Comparison of ENCODE assay signal across 14 mouse cellular contexts in genomic region chr6:136533804-136534203, GRCm38 (mm10). TPM values are rescaled to one million over a fixed set of nuclear protein-coding genes. Genes with fewer than 3 reads are reported as not detected.
DNase-seq lines count a peak whose midpoint lies in the region; ATAC-seq and TF ChIP-seq lines count a peak whose summit lies in the region.
"Had no signal": no experiment of that assay in that cellular context is flagged by ENCODE, and none has a peak within 500 bp of the region (broad histone marks: within the 10 kb centered on the region; RNA-seq: fewer than 3 reads in every experiment).

No protein-coding gene starts in this region.

- WGBS in heart, embryonic 11.5 days (ENCODE audit: insufficient replicate concordance) = 62% methylated on average over 4 of the region's 4 CpGs
- 54% methylated on average over 4 of the region's 4 CpGs for WGBS in lung, embryonic 14.5 days
- 64% methylated on average over 4 of the region's 4 CpGs for WGBS in hindbrain, embryonic 12.5 days
- WGBS in neural tube, embryonic 13.5 days = 68% methylated on average over 4 of the region's 4 CpGs

- no peaks in the 10 kb centered on the region for H3K27me3 ChIP-seq in heart, embryonic 11.5 days (ENCODE audit: control insufficient read depth, insufficient read depth, low read length)
- no peaks in the 10 kb centered on the region for H3K27me3 ChIP-seq in lung, embryonic 14.5 days (ENCODE audit: insufficient read depth, low read length)
- no peaks in the 10 kb centered on the region for H3K27me3 ChIP-seq in hindbrain, embryonic 12.5 days
- H3K27me3 ChIP-seq in neural tube, embryonic 13.5 days = no peaks in the 10 kb centered on the region

- TF ChIP-seq CTCF in lung, embryonic 14.5 days (IDR thresholded peaks at IDR 0.05; ENCODE audit: low read depth) = no peak

- H3K9ac ChIP-seq in heart, embryonic 11.5 days (ENCODE audit: low read depth, low read length) = no peak overlapping the region
- H3K9ac ChIP-seq in lung, embryonic 14.5 days = no peak overlapping the region
- H3K9ac ChIP-seq in hindbrain, embryonic 12.5 days = no peak overlapping the region
- 0 out of 2 replicates have a peak overlapping the region, but pooled peaks have one; percentile 31 for H3K9ac ChIP-seq in neural tube, embryonic 13.5 days

- H3K9me3 ChIP-seq in heart, embryonic 11.5 days (replicated peaks; ENCODE audit: control insufficient read depth, low read length) = no peaks in the 10 kb centered on the region
- H3K9me3 ChIP-seq in lung, embryonic 14.5 days (ENCODE audit: low read depth, low read length) = no peaks in the 10 kb centered on the region
- no peaks in the 10 kb centered on the region for H3K9me3 ChIP-seq in hindbrain, embryonic 12.5 days (replicated peaks)
- H3K9me3 ChIP-seq in neural tube, embryonic 13.5 days = no peaks in the 10 kb centered on the region

- intact Hi-C loops in heart, postnatal 10 days (cut with DNase I) = no loop called here

- peak overlapping the region; percentile 20 for H3K4me2 ChIP-seq in heart, embryonic 11.5 days
- H3K4me2 ChIP-seq in lung, embryonic 14.5 days = peak overlapping the region; percentile 38; the same call in 1 of the 2 replicates
- peak overlapping the region; percentile 32 for H3K4me2 ChIP-seq in hindbrain, embryonic 12.5 days (replicated peaks)
- H3K4me2 ChIP-seq in neural tube, embryonic 13.5 days = peak overlapping the region; percentile 40

- H3K4me1 ChIP-seq in heart, embryonic 11.5 days (ENCODE audit: control insufficient read depth, insufficient read depth, low read length) = peaks cover 25% of the 10 kb centered on the region
- H3K4me1 ChIP-seq in lung, embryonic 14.5 days (ENCODE audit: insufficient read depth) = peaks cover 19% of the 10 kb centered on the region
- H3K4me1 ChIP-seq in hindbrain, embryonic 12.5 days = peaks cover 23% of the 10 kb centered on the region
- peaks cover 37% of the 10 kb centered on the region for H3K4me1 ChIP-seq in neural tube, embryonic 13.5 days (replicated peaks)

- no peak for DNase-seq in heart, postnatal 10 days
- DNase-seq in lung, embryonic 14.5 days = no peak
- no peak for DNase-seq in lung, adult 18-20 months
- no peak for DNase-seq in frontal cortex, postnatal 25 days (ENCODE audit: low spot score in 2 of 2)
- DNase-seq: gastrocnemius, postnatal 10 days; kidney, adult 11 months; left cerebral cortex, postnatal 4 days; lung, postnatal 14 days; thymus, postnatal 36 days had no signal

- peaks cover 6% of the 10 kb centered on the region for H3K36me3 ChIP-seq in heart, embryonic 11.5 days (ENCODE audit: control insufficient read depth, insufficient read depth, low read length)
- H3K36me3 ChIP-seq in lung, embryonic 14.5 days (ENCODE audit: insufficient read depth) = peaks cover 15% of the 10 kb centered on the region
- peaks cover 7% of the 10 kb centered on the region; the same call in 1 of the 2 replicates for H3K36me3 ChIP-seq in hindbrain, embryonic 12.5 days
- peaks cover 9% of the 10 kb centered on the region for H3K36me3 ChIP-seq in neural tube, embryonic 13.5 days

- no peak for ATAC-seq in heart, embryonic 11.5 days (replicated peaks; ENCODE audit: insufficient number of reproducible peaks, low FRiP score, low TSS enrichment)
- no peak for ATAC-seq in lung, embryonic 14.5 days (ENCODE audit: insufficient read depth)
- no peak for ATAC-seq in hindbrain, embryonic 12.5 days (ENCODE audit: low FRiP score)
- no peak for ATAC-seq in neural tube, embryonic 13.5 days (ENCODE audit: low read depth)
- ATAC-seq in frontal cortex, adult (ENCODE audit: low TSS enrichment) = no peak
- ATAC-seq: CD4-positive, CD25-positive, alpha-beta regulatory T cell, adult 4 months had no signal

- H3K27ac ChIP-seq in heart, embryonic 11.5 days (ENCODE audit: low read depth, low read length) = no peak overlapping the region
- peak overlapping the region; percentile 42; the same call in 1 of the 2 replicates for H3K27ac ChIP-seq in lung, embryonic 14.5 days (ENCODE audit: low read depth)
- H3K27ac ChIP-seq in hindbrain, embryonic 12.5 days = no peak overlapping the region
- H3K27ac ChIP-seq in neural tube, embryonic 13.5 days (replicated peaks) = no peak overlapping the region; the same call in 1 of the 2 replicates

- H3K4me3 ChIP-seq in heart, embryonic 11.5 days (ENCODE audit: low read depth, low read length) = no peak overlapping the region
- no peak overlapping the region for H3K4me3 ChIP-seq in lung, embryonic 14.5 days (ENCODE audit: low read depth, low read length)
- H3K4me3 ChIP-seq in hindbrain, embryonic 12.5 days = no peak overlapping the region
- no peak overlapping the region for H3K4me3 ChIP-seq in neural tube, embryonic 13.5 days

RNA-seq across cellular contexts. Expression of gene Atf7ip, which starts 27.8 kb away (rescaled TPM):
- polyA plus RNA-seq in heart, embryonic 11.5 days (2014; fragmentation: Nextera tagmentation; extraction: Ambion mirVana) = 43.1 and 49.7 TPM in 2 replicates
- total RNA-seq in heart, postnatal 10 days (2021) = 100 to 1,000 TPM in 1 of 2 experiments, 10 to 100 TPM in 1; 93.8 to 103 TPM
- polyA plus RNA-seq in lung, embryonic 14.5 days (2014; fragmentation: Nextera tagmentation; extraction: Ambion mirVana) = 48.3 and 56.1 TPM in 2 replicates
- 63.8 and 77.2 TPM in 2 replicates for polyA plus RNA-seq in hindbrain, embryonic 12.5 days (2016; fragmentation: Nextera tagmentation; extraction: Ambion mirVana)
- 37.8 and 55.4 TPM in 2 replicates for polyA plus RNA-seq in neural tube, embryonic 13.5 days (2015; fragmentation: Nextera tagmentation; extraction: Ambion mirVana)
